ENCODE assay signal across 9 mouse cellular contexts in the genomic region with DNA sequence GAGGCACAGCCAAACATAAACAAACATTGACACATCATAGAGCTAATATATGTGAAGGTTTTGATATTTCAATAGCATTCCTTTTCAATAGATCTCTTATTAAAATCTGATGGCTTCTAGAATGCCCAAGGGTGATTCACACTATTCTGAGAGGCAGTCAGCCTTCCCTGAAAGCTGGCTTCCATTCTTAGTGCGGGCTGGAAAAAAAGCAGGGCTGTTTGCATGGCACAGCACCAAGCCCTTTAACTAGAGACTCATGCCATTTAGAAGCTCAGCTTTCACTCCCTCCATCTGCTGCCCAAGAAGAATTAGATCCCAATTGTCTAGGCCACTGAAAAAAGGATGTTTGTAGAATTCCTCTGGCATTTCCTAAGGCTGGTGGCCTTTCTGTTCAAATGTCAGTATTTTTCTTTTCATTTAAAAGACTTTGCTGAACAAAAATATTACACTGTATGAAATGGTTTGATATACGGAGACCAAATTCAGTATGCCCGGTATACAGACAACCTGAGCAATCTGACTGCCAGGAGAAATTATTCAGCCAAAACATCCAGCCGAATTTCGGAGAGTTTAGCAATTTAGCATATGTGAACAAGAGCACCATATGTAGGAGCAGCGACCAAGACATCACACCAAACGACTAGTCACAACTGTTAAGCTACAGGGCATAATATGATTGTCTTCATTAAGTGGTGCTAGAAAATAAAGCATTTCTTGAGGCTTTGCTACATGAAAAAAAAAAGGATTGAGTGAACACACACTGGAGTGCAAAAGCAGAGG.
DNase-seq lines count a peak whose midpoint lies in the region; ATAC-seq and TF ChIP-seq lines count a peak whose summit lies in the region.
"Had no signal": no experiment of that assay in that cellular context is flagged by ENCODE, and none has a peak within 500 bp of the region (broad histone marks: within the 10 kb centered on the region; RNA-seq: fewer than 3 reads in every experiment).

No protein-coding gene starts in this region.

- no peak for TF ChIP-seq POLR2A in lung, adult 2 months (IDR thresholded peaks at IDR 0.05; ENCODE audit: borderline replicate concordance, extremely low read depth, low read depth, low read length)

- H3K9ac ChIP-seq in lung, embryonic 15.5 days = no peak overlapping the region
- H3K9ac ChIP-seq: intestine, embryonic 15.5 days had no signal

- H3K4me1 ChIP-seq in lung, embryonic 15.5 days = peaks cover 15% of the 10 kb centered on the region; the same call in 1 of the 2 replicates
- no peaks in the 10 kb centered on the region for H3K4me1 ChIP-seq in lung, adult 2 months (ENCODE audit: control insufficient read depth, insufficient read depth, low read length)
- H3K4me1 ChIP-seq: intestine, embryonic 15.5 days had no signal

- H3K27ac ChIP-seq in lung, embryonic 15.5 days = peak overlapping the region; percentile 47
- H3K27ac ChIP-seq: intestine, embryonic 15.5 days had no signal

- no peak for TF ChIP-seq CTCF in lung, adult 2 months (IDR thresholded peaks at IDR 0.05; ENCODE audit: insufficient read depth, low read length)

- H3K9me3 ChIP-seq in lung, embryonic 15.5 days = no peaks in the 10 kb centered on the region
- H3K9me3 ChIP-seq: intestine, embryonic 15.5 days had no signal

- WGBS in lung, embryonic 15.5 days = 62% methylated on average over 7 of the region's 7 CpGs
- WGBS in lung, adult 2 months = 64% methylated on average over 7 of the region's 7 CpGs

- no peaks in the 10 kb centered on the region for H3K36me3 ChIP-seq in lung, embryonic 15.5 days
- H3K36me3 ChIP-seq: intestine, embryonic 15.5 days had no signal

- H3K4me3 ChIP-seq in lung, embryonic 15.5 days = no peak overlapping the region
- H3K4me3 ChIP-seq in lung, adult 2 months (replicated peaks; ENCODE audit: extremely low read depth, low read depth, low read length) = no peak overlapping the region
- H3K4me3 ChIP-seq: intestine, embryonic 15.5 days had no signal

- no peak for DNase-seq in lung, adult 2 months
- peak; percentile 76 to 87 for DNase-seq in cerebellum, postnatal 25 days
- peak; percentile 38 to 62 for DNase-seq in layer of hippocampus, postnatal 10 days (ENCODE audit: low spot score in 2 of 2)
- peak; percentile 72 to 74 for DNase-seq in right cerebral cortex, postnatal 10 days (ENCODE audit: low spot score in 2 of 2)
- no peak for DNase-seq in kidney, postnatal 10 days
- DNase-seq in spleen, adult 12 weeks (ENCODE audit: low spot score) = no peak
- no peak for DNase-seq in gastrocnemius, postnatal 14 days

- intact Hi-C loops in gastrocnemius, postnatal 14 days (cut with DNase I; ENCODE audit: low total_unique reads) = no loop called here

- H3K4me2 ChIP-seq in lung, embryonic 15.5 days = no peak overlapping the region
- H3K4me2 ChIP-seq: intestine, embryonic 15.5 days had no signal

- no peaks in the 10 kb centered on the region for H3K27me3 ChIP-seq in lung, embryonic 15.5 days
- H3K27me3 ChIP-seq: intestine, embryonic 15.5 days had no signal

- no peak; the same call in 1 of the 2 replicates for ATAC-seq in lung, embryonic 15.5 days (ENCODE audit: borderline replicate concordance, extremely low read depth, low FRiP score, low TSS enrichment)
- ATAC-seq: intestine, embryonic 15.5 days had no signal

Comparison
In these comparisons a context has a peak if more than half of its experiments do, and no peak if none do; other contexts are left out.
1. DNase-seq: peak in cerebellum, postnatal 25 days (2 of 2), layer of hippocampus, postnatal 10 days (2 of 2) and right cerebral cortex, postnatal 10 days (2 of 2); none in lung, adult 2 months (single experiment), kidney, postnatal 10 days (single experiment), spleen, adult 12 weeks (single experiment) and gastrocnemius, postnatal 14 days (single experiment).